Mouse (Mus musculus): ENCODE data around the gene Pgap3. TPM values are rescaled to one million over a fixed set of nuclear protein-coding genes. Genes with fewer than 3 reads are reported as not detected.

Pgap3 gene
- polyA plus RNA-seq, 1 experiment from 2014 or later = 6.7 TPM

GRCm38 (mm10) chr11:98443688-98444087, 43.4 kb upstream of the Pgap3 start:
- Histone ChIP-seq H3K27ac (ENCODE audit: low read depth, low read length) (no peak overlapping the region), H3K4me1 (ENCODE audit: control insufficient read depth, insufficient read depth, low read length) (0 out of 2 replicates have a peak, but pooled peaks cover 2% of the 10 kb centered on the region), H3K27me3 (ENCODE audit: control insufficient read depth, insufficient read depth, low read length) (peaks cover 4% of the 10 kb centered on the region), H3K4me3 (ENCODE audit: low read depth, low read length) (no peak overlapping the region), H3K9me3 (ENCODE audit: control insufficient read depth, low read length) (no peaks in the 10 kb centered on the region), H3K4me2 (ENCODE audit: low read depth) (no peak overlapping the region), H3K36me3 (ENCODE audit: control insufficient read depth, insufficient read depth, low read length) (no peaks in the 10 kb centered on the region), H3K9ac (ENCODE audit: low read length) (no peak overlapping the region)
- no peak for ATAC-seq (ENCODE audit: insufficient read depth, low FRiP score, low TSS enrichment)
- 97% methylated on average over 1 of the region's 1 CpGs for WGBS
- no peak for DNase-seq (ENCODE audit: low spot score)

- Histone ChIP-seq H3K4me1 (ENCODE audit: control insufficient read depth, insufficient read depth, low read length) (no peaks in the 10 kb centered on the region), H3K27ac (ENCODE audit: low read depth, low read length) (no peak within 1 kb of the TSS), H3K4me2 (ENCODE audit: low read depth) (peak within 1 kb of the TSS; percentile 87), H3K4me3 (ENCODE audit: low read depth, low read length) (peak within 1 kb of the TSS; percentile 77), H3K27me3 (ENCODE audit: control insufficient read depth, insufficient read depth, low read length) (no peaks in the 10 kb centered on the region), H3K36me3 (ENCODE audit: control insufficient read depth, insufficient read depth, low read length) (no peaks in the 10 kb centered on the region; the same call in 1 of the 2 replicates), H3K9ac (ENCODE audit: low read length) (peak within 1 kb of the TSS; percentile 74), H3K9me3 (ENCODE audit: control insufficient read depth, low read length) (no peaks in the 10 kb centered on the region)
- WGBS = 3% methylated on average over 43 of the region's 43 CpGs
- ATAC-seq (ENCODE audit: insufficient read depth, low FRiP score, low TSS enrichment) (peak; percentile 89), DNase-seq (ENCODE audit: low spot score) (peak; percentile 95)
Observed at GRCm38 (mm10) chr11:98438331-98439158, 38.3 kb upstream of the Pgap3 start, which contains the start of gene Mien1. TSS of gene Mien1 (minus strand) at chr11:98438991.

GRCm38 (mm10) chr11:98437441-98437840, 37.2 kb upstream of the Pgap3 start:
- no peak for DNase-seq (ENCODE audit: low spot score)
- WGBS = 85% methylated on average over 6 of the region's 6 CpGs
- no peaks in the 10 kb centered on the region for H3K9me3 ChIP-seq (ENCODE audit: control insufficient read depth, low read length)
- H3K9ac ChIP-seq (ENCODE audit: low read length) = no peak overlapping the region
- no peak for ATAC-seq (ENCODE audit: insufficient read depth, low FRiP score, low TSS enrichment)
- no peaks in the 10 kb centered on the region for H3K27me3 ChIP-seq (ENCODE audit: control insufficient read depth, insufficient read depth, low read length)
- H3K4me2 ChIP-seq (ENCODE audit: low read depth) = no peak overlapping the region
- H3K36me3 ChIP-seq (ENCODE audit: control insufficient read depth, insufficient read depth, low read length) = no peaks in the 10 kb centered on the region; the same call in 1 of the 2 replicates
- no peak overlapping the region for H3K27ac ChIP-seq (ENCODE audit: low read depth, low read length)
- no peaks in the 10 kb centered on the region for H3K4me1 ChIP-seq (ENCODE audit: control insufficient read depth, insufficient read depth, low read length)
- no peak overlapping the region for H3K4me3 ChIP-seq (ENCODE audit: low read depth, low read length)

- H3K9ac ChIP-seq (ENCODE audit: low read length) = no peak overlapping the region
- no peaks in the 10 kb centered on the region for H3K9me3 ChIP-seq (ENCODE audit: control insufficient read depth, low read length)
- no peaks in the 10 kb centered on the region for H3K27me3 ChIP-seq (ENCODE audit: control insufficient read depth, insufficient read depth, low read length)
- no peak overlapping the region for H3K27ac ChIP-seq (ENCODE audit: low read depth, low read length)
- 90% methylated on average over 9 of the region's 9 CpGs for WGBS
- DNase-seq (ENCODE audit: low spot score) (no peak), ATAC-seq (ENCODE audit: insufficient read depth, low FRiP score, low TSS enrichment) (no peak)
- no peaks in the 10 kb centered on the region; the same call in 1 of the 2 replicates for H3K36me3 ChIP-seq (ENCODE audit: control insufficient read depth, insufficient read depth, low read length)
- no peak overlapping the region for H3K4me2 ChIP-seq (ENCODE audit: low read depth)
- no peaks in the 10 kb centered on the region for H3K4me1 ChIP-seq (ENCODE audit: control insufficient read depth, insufficient read depth, low read length)
- H3K4me3 ChIP-seq (ENCODE audit: low read depth, low read length) = no peak overlapping the region
Observed at GRCm38 (mm10) chr11:98435723-98436122, 35.4 kb upstream of the Pgap3 start.

- Histone ChIP-seq H3K27me3 (ENCODE audit: control insufficient read depth, insufficient read depth, low read length) (no peaks in the 10 kb centered on the region), H3K36me3 (ENCODE audit: control insufficient read depth, insufficient read depth, low read length) (peaks cover 1% of the 10 kb centered on the region; the same call in 1 of the 2 replicates), H3K4me3 (ENCODE audit: low read depth, low read length) (no peak overlapping the region), H3K4me1 (ENCODE audit: control insufficient read depth, insufficient read depth, low read length) (no peaks in the 10 kb centered on the region), H3K9me3 (ENCODE audit: control insufficient read depth, low read length) (no peaks in the 10 kb centered on the region), H3K27ac (ENCODE audit: low read depth, low read length) (no peak overlapping the region), H3K4me2 (ENCODE audit: low read depth) (no peak overlapping the region), H3K9ac (ENCODE audit: low read length) (no peak overlapping the region)
- 82% methylated on average over 9 of the region's 9 CpGs for WGBS
- ATAC-seq (ENCODE audit: insufficient read depth, low FRiP score, low TSS enrichment) (no peak), DNase-seq (ENCODE audit: low spot score) (no peak)
Observed at GRCm38 (mm10) chr11:98431743-98432502, 31.6 kb upstream of the Pgap3 start.

- no peaks in the 10 kb centered on the region for H3K9me3 ChIP-seq (ENCODE audit: control insufficient read depth, low read length)
- H3K36me3 ChIP-seq (ENCODE audit: control insufficient read depth, insufficient read depth, low read length) = peaks cover 2% of the 10 kb centered on the region; the same call in 1 of the 2 replicates
- DNase-seq (ENCODE audit: low spot score) = no peak
Observed at GRCm38 (mm10) chr11:98428436-98428835, 28.1 kb upstream of the Pgap3 start.

GRCm38 (mm10) chr11:98426592-98426991, 26.3 kb upstream of the Pgap3 start:
- H3K36me3 ChIP-seq (ENCODE audit: control insufficient read depth, insufficient read depth, low read length) = peaks cover 2% of the 10 kb centered on the region; the same call in 1 of the 2 replicates
- no peak overlapping the region for H3K27ac ChIP-seq (ENCODE audit: low read depth, low read length)

More at GRCm38 (mm10) chr11:98428436-98428835, 28.1 kb upstream of the Pgap3 start:
- H3K4me2 ChIP-seq (ENCODE audit: low read depth) = no peak overlapping the region
- WGBS = 90% methylated on average over 5 of the region's 5 CpGs
- no peaks in the 10 kb centered on the region for H3K4me1 ChIP-seq (ENCODE audit: control insufficient read depth, insufficient read depth, low read length)
- H3K4me3 ChIP-seq (ENCODE audit: low read depth, low read length) = no peak overlapping the region
- H3K9ac ChIP-seq (ENCODE audit: low read length) = no peak overlapping the region
- H3K27ac ChIP-seq (ENCODE audit: low read depth, low read length) = no peak overlapping the region
- H3K27me3 ChIP-seq (ENCODE audit: control insufficient read depth, insufficient read depth, low read length) = no peaks in the 10 kb centered on the region
- no peak for ATAC-seq (ENCODE audit: insufficient read depth, low FRiP score, low TSS enrichment)

GRCm38 (mm10) chr11:98418939-98419547, 18.8 kb upstream of the Pgap3 start:
- DNase-seq (ENCODE audit: low spot score) = no peak
- no peaks in the 10 kb centered on the region for H3K27me3 ChIP-seq (ENCODE audit: control insufficient read depth, insufficient read depth, low read length)
- ATAC-seq (ENCODE audit: insufficient read depth, low FRiP score, low TSS enrichment) = no peak
- H3K4me1 ChIP-seq (ENCODE audit: control insufficient read depth, insufficient read depth, low read length) = peaks cover 5% of the 10 kb centered on the region; the same call in 1 of the 2 replicates
- no peak overlapping the region for H3K9ac ChIP-seq (ENCODE audit: low read length)
- no peak overlapping the region for H3K4me2 ChIP-seq (ENCODE audit: low read depth)
- WGBS = 83% methylated on average over 10 of the region's 10 CpGs
- no peak overlapping the region for H3K27ac ChIP-seq (ENCODE audit: low read depth, low read length)
- H3K4me3 ChIP-seq (ENCODE audit: low read depth, low read length) = no peak overlapping the region
- no peaks in the 10 kb centered on the region for H3K9me3 ChIP-seq (ENCODE audit: control insufficient read depth, low read length)
- H3K36me3 ChIP-seq (ENCODE audit: control insufficient read depth, insufficient read depth, low read length) = no peaks in the 10 kb centered on the region

More at GRCm38 (mm10) chr11:98426592-98426991, 26.3 kb upstream of the Pgap3 start:
- Histone ChIP-seq H3K4me2 (ENCODE audit: low read depth) (no peak overlapping the region), H3K4me3 (ENCODE audit: low read depth, low read length) (no peak overlapping the region), H3K27me3 (ENCODE audit: control insufficient read depth, insufficient read depth, low read length) (no peaks in the 10 kb centered on the region), H3K9me3 (ENCODE audit: control insufficient read depth, low read length) (no peaks in the 10 kb centered on the region), H3K9ac (ENCODE audit: low read length) (no peak overlapping the region), H3K4me1 (ENCODE audit: control insufficient read depth, insufficient read depth, low read length) (no peaks in the 10 kb centered on the region)
- no peak for DNase-seq (ENCODE audit: low spot score)
- WGBS = 96% methylated on average over 7 of the region's 7 CpGs
- no peak for ATAC-seq (ENCODE audit: insufficient read depth, low FRiP score, low TSS enrichment)

Data from neural tube, embryonic 11.5 days (tissue).